Mouse (Mus musculus) ES-Bruce4 (cell line): ENCODE measurements around the gene Srprb. TPM values are rescaled to one million over a fixed set of nuclear protein-coding genes. Genes with fewer than 3 reads are reported as not detected.
"Not testable (repeated sequence)": the region's sequence is repeated elsewhere in the genome, so short reads cannot be mapped to it uniquely, and the experiment has no call there.

Experiments used
- H3K27ac ChIP-seq: 2 replicates; pipeline ENCODE4 v1.5.1; 2012; ENCODE audit warnings: low read length, inconsistent platforms; ENCODE audit not compliant: insufficient read depth
- H3K27me3 ChIP-seq: 2 replicates; pipeline ENCODE4 v1.6.1; 2012; ENCODE audit warnings: mild to moderate bottlenecking, low read length, inconsistent platforms; ENCODE audit not compliant: control insufficient read depth, poor library complexity, insufficient read depth, severe bottlenecking
- H3K36me3 ChIP-seq: 2 replicates; pipeline ENCODE4 v1.6.1; 2012; ENCODE audit warnings: inconsistent platforms, mild to moderate bottlenecking, low read length, moderate library complexity; ENCODE audit not compliant: control insufficient read depth, poor library complexity, insufficient read depth, severe bottlenecking
- H3K4me1 ChIP-seq: one replicate; pipeline ENCODE4 v1.8.1; 2011; ENCODE audit warnings: low read length; ENCODE audit not compliant: control insufficient read depth, insufficient read depth
- H3K4me3 ChIP-seq: 2 replicates; pipeline ENCODE4 v1.5.1; 2011; ENCODE audit warnings: low read depth, mild to moderate bottlenecking, low read length
- H3K9ac ChIP-seq: 2 replicates; pipeline ENCODE4 v1.6.1; 2012; ENCODE audit warnings: low read depth, mild to moderate bottlenecking, inconsistent platforms; ENCODE audit not compliant: poor library complexity, severe bottlenecking
- H3K9me3 ChIP-seq: replicated peaks from 2 replicates; pipeline ENCODE4 v1.6.1; 2012; ENCODE audit warnings: mild to moderate bottlenecking, low read length, inconsistent platforms; ENCODE audit not compliant: control insufficient read depth, poor library complexity, insufficient read depth, severe bottlenecking
- CTCF ChIP-seq: IDR thresholded peaks from one replicate; pipeline ENCODE4 v1.8.1; 2011; ENCODE audit warnings: low read depth, low read length
- EP300 ChIP-seq: IDR thresholded peaks from 2 replicates; pipeline ENCODE4 v1.6.1; 2011; ENCODE audit warnings: low read depth, low read length; ENCODE audit not compliant: insufficient read depth
- POLR2A ChIP-seq: IDR thresholded peaks from one replicate; pipeline ENCODE4 v1.8.1; 2011; ENCODE audit warnings: low read length; ENCODE audit not compliant: insufficient read depth
- polyA plus RNA-seq: library from polyadenylated mRNA; stranded (reverse); fragments of >200 nt; gene quantifications from 2 replicates; pipeline ENCODE4 v1.2.4, GENCODE M21; 2011; ENCODE audit warnings: low read depth; ENCODE audit not compliant: missing spikeins, insufficient read depth, insufficient read length

Srprb gene
- polyA plus RNA-seq, 1 experiment = 26.8 TPM

DNA sequence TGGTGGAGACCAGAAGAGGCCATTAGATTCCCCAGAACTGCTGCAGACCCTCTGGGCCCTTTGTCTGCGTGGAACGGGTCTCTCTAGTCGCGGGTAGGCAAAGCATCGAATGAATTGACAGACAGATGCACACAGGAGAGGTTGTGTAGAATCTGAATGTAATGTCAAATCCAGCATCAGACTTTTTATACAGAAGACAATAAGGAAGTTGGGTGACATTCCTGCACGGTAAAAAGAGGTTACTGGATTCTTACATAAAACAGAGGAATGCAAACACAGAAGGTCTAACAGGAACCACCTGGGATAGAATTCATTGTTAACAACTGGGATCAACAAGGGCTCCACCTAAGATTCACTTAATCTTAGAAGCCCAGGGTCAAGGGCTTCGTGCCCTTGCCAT is 46.8 kb downstream of the Srprb start:
- H3K27ac ChIP-seq = 0 out of 2 replicates have a peak overlapping the region, but pooled peaks have one; percentile 33
- not testable (repeated sequence) for H3K4me1 ChIP-seq, H3K4me3 ChIP-seq, H3K9me3 ChIP-seq, H3K9ac ChIP-seq, H3K36me3 ChIP-seq, H3K27me3 ChIP-seq
- TF ChIP-seq EP300 = peak; percentile 41; the same call in 1 of the 2 replicates

DNA sequence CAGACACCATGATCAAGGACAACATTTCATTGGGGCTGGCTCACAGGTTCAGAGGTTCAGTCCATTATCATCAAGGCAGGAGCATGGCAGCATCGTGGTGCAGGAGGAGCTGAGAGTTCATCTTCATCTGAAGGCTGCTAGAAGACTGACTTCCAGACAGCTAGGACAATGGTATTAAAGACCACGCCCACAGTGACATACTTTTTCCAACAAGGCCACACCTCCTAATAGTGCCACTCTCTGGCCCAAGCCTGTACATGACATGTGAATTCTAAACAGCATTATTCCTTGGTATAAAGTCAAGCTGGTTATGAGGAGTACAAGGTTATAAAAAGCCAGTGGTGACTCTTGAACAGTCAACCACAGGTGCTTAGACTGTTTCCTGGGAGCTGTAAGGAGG is 47.4 kb downstream of the Srprb start:
- H3K9me3 ChIP-seq = no peaks in the 10 kb centered on the region
- H3K9ac ChIP-seq = no peak overlapping the region
- H3K36me3 ChIP-seq = no peaks in the 10 kb centered on the region
- no peak overlapping the region for H3K27ac ChIP-seq
- TF ChIP-seq CTCF (no peak), POLR2A (no peak), EP300 (no peak)
- no peak overlapping the region for H3K4me3 ChIP-seq
- H3K4me1 ChIP-seq = peaks cover 5% of the 10 kb centered on the region
- no peaks in the 10 kb centered on the region for H3K27me3 ChIP-seq

DNA sequence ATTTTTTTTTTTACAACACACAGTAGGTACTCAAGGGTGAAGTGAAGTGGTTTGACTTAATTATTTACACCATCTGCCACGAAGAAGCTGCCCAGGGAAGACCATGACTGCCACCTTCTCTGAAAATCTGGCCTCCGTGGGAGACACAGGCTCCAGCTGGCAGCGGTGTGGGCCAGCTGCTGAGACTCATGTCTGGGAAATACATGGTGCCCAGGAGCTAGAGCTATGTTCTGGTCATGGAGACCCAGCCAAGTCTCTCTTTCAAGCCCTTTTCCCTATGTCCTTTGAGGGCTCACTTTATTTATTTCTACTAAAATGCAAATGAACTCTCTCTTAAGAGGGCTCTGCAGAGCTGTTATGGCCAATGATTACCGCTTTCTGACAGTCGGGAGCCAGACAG is 48.7 kb downstream of the Srprb start:
- H3K4me3 ChIP-seq = no peak overlapping the region
- no peak for TF ChIP-seq EP300
- H3K9ac ChIP-seq = no peak overlapping the region
- H3K36me3 ChIP-seq = no peaks in the 10 kb centered on the region
- H3K27ac ChIP-seq = no peak overlapping the region
- H3K27me3 ChIP-seq = no peaks in the 10 kb centered on the region
- peaks cover 5% of the 10 kb centered on the region for H3K4me1 ChIP-seq
- H3K9me3 ChIP-seq = no peaks in the 10 kb centered on the region

GRCm38 (mm10) chr9:103149074-103149799 is 52.7 kb downstream of the Srprb start:
- Histone ChIP-seq H3K4me1 (peaks cover 14% of the 10 kb centered on the region), H3K36me3 (no peaks in the 10 kb centered on the region), H3K27ac (no peak overlapping the region), H3K27me3 (no peaks in the 10 kb centered on the region), H3K9ac (no peak overlapping the region), H3K9me3 (no peaks in the 10 kb centered on the region), H3K4me3 (no peak overlapping the region)
- no peak for TF ChIP-seq CTCF
- no peak for TF ChIP-seq EP300
- TF ChIP-seq POLR2A = no peak

GRCm38 (mm10) chr9:103147103-103147502 is 54.8 kb downstream of the Srprb start:
- no peaks in the 10 kb centered on the region for H3K36me3 ChIP-seq
- TF ChIP-seq POLR2A (no peak), EP300 (no peak)
- no peaks in the 10 kb centered on the region for H3K9me3 ChIP-seq
- no peaks in the 10 kb centered on the region for H3K27me3 ChIP-seq
- peaks cover 13% of the 10 kb centered on the region for H3K4me1 ChIP-seq
- no peak overlapping the region for H3K9ac ChIP-seq
- H3K4me3 ChIP-seq = no peak overlapping the region
- H3K27ac ChIP-seq = 0 out of 2 replicates have a peak overlapping the region, but pooled peaks have one; percentile 22

GRCm38 (mm10) chr9:103146703-103147102 is 55.2 kb downstream of the Srprb start:
- Histone ChIP-seq H3K27me3 (no peaks in the 10 kb centered on the region), H3K4me1 (peaks cover 13% of the 10 kb centered on the region), H3K4me3 (no peak overlapping the region), H3K9ac (no peak overlapping the region), H3K36me3 (no peaks in the 10 kb centered on the region), H3K27ac (no peak overlapping the region), H3K9me3 (no peaks in the 10 kb centered on the region)
- peak; percentile 78; the same call in 1 of the 2 replicates for TF ChIP-seq EP300
- TF ChIP-seq POLR2A = no peak
